Mouse (Mus musculus) liver, embryonic 14.5 days (tissue): ENCODE measurements around the gene Ppm1e. TPM values are rescaled to one million over a fixed set of nuclear protein-coding genes. Genes with fewer than 3 reads are reported as not detected.

Source experiments
- ATAC-seq: fragments of 200-750 bp; cut with Nextera tagmentation; 2 replicates; pipeline ENCODE4 v1.8.0; 2017; ENCODE audit warnings: moderate number of reproducible peaks, mild to moderate bottlenecking, moderate library complexity; ENCODE audit not compliant: insufficient read depth
- DNase-seq, 3 experiments: peaks; one replicate each; pipeline ENCODE4 v3.0.0-alpha.2; 2012 to 2013; ENCODE audit warnings: low read depth in 3 of 3, low spot score in 3 of 3
- H3K27ac ChIP-seq: fragments of 300-500 bp; sonication (generic); 2 replicates; pipeline ENCODE4 v1.5.1; 2014; ENCODE audit warnings: moderate library complexity, mild to moderate bottlenecking, control low read depth, inconsistent platforms
- H3K27me3 ChIP-seq: fragments of 300-500 bp; sonication (generic); 2 replicates; pipeline ENCODE4 v1.6.1; 2014; ENCODE audit warnings: mild to moderate bottlenecking, low read length, moderate library complexity; ENCODE audit not compliant: control insufficient read depth, insufficient read depth
- H3K36me3 ChIP-seq: fragments of 300-500 bp; sonication (generic); replicated peaks from 2 replicates; pipeline ENCODE4 v1.6.1; 2014; ENCODE audit warnings: low read depth; ENCODE audit not compliant: control insufficient read depth, insufficient read depth
- H3K4me1 ChIP-seq, 2 experiments: fragments of 200-500 bp in 1 of 2; fragments of 300-500 bp in 1 of 2; sonication (generic) in 1 of 2; replicated peaks; 2 replicates each; pipeline ENCODE4 v1.6.1; 2012 to 2014; ENCODE audit warnings: antibody characterized with exemption in 1 of 2, inconsistent platforms in 1 of 2, low read length in 1 of 2; ENCODE audit not compliant: control insufficient read depth in 2 of 2, insufficient read depth in 2 of 2
- H3K4me2 ChIP-seq: fragments of 300-500 bp; sonication (generic); 2 replicates; pipeline ENCODE4 v1.6.1; 2014; ENCODE audit warnings: low read depth, mild to moderate bottlenecking, control low read depth, moderate library complexity
- H3K4me3 ChIP-seq, 2 experiments: fragments of 200-500 bp in 1 of 2; fragments of 300-500 bp in 1 of 2; sonication (generic) in 1 of 2; 2 replicates each; pipeline ENCODE4 v1.5.1; 2012 to 2014; ENCODE audit warnings: low read depth in 2 of 2, low read length in 2 of 2, mild to moderate bottlenecking in 2 of 2, control low read depth in 1 of 2, inconsistent platforms in 1 of 2, moderate library complexity in 1 of 2; ENCODE audit not compliant: insufficient read depth in 1 of 2
- H3K9ac ChIP-seq: fragments of 300-500 bp; sonication (generic); replicated peaks from 2 replicates; pipeline ENCODE4 v1.6.1; 2014; ENCODE audit warnings: mild to moderate bottlenecking, control low read depth, moderate library complexity
- H3K9me3 ChIP-seq: fragments of 300-500 bp; sonication (generic); 2 replicates; pipeline ENCODE4 v1.6.1; 2016; ENCODE audit warnings: low read length, mixed read lengths; ENCODE audit not compliant: control insufficient read depth
- CTCF ChIP-seq: IDR thresholded peaks from 2 replicates; pipeline ENCODE4 v1.5.1; 2016; ENCODE audit warnings: antibody characterized with exemption, low read depth, control low read depth
- EP300 ChIP-seq: IDR thresholded peaks from 2 replicates; pipeline ENCODE4 v1.6.1; 2016; ENCODE audit warnings: antibody characterized with exemption, low read depth
- WGBS: fragments of 180-500 bp; shearing (Covaris S2); extraction: QIAGEN DNeasy Blood & Tissue Kit; methylation state at CpG from one replicate; pipeline ENCODE4 v1.1.7; 2014; ENCODE audit not compliant: insufficient replicate concordance; 5-methylcytosine and 5-hydroxymethylcytosine counted together
- polyA plus RNA-seq, 2 experiments: library from polyadenylated mRNA; depleted of rRNA in 1 of 2; stranded (reverse) in 1 of 2; unstranded in 1 of 2; fragments of >200 nt; fragmentation: Nextera tagmentation in 1 of 2; extraction: Ambion mirVana in 1 of 2; gene quantifications; 2 replicates each; pipeline versions ENCODE4 v1.2.1 to v1.2.3; 2012 to 2014

Ppm1e gene
- polyA plus RNA-seq, 2 experiments = 1.7 to 2.0 TPM

DNA sequence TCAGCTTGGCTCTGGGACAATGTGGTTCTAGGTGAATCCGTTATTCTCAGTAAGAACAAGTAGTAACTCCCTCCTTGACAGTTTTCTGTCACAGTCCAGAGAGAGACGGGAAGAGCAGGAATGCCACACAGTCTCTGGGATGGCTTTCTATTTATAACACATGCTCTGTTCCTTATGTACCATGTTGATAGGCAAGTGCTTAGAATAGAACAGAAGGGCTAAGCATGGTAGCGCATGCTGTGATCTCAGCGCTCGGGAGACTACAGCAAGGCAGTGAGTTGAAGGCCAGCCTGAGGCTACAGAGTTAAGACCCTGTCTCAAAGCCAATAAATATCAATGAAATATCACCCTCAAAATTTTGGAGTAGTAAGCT, 111.3 kb downstream of the Ppm1e start:
- 78% methylated on average over 5 of the region's 5 CpGs for WGBS

GRCm38 (mm10) chr11:87246724-87247493, 111.9 kb downstream of the Ppm1e start:
- no peak overlapping the region for H3K4me3 ChIP-seq
- no peaks in the 10 kb centered on the region for H3K4me1 ChIP-seq
- ATAC-seq = no peak
- H3K9me3 ChIP-seq = no peaks in the 10 kb centered on the region
- 75% methylated on average over 9 of the region's 9 CpGs for WGBS
- no peak overlapping the region for H3K4me2 ChIP-seq
- no peaks in the 10 kb centered on the region for H3K27me3 ChIP-seq
- no peak overlapping the region for H3K27ac ChIP-seq
- no peak for TF ChIP-seq CTCF
- TF ChIP-seq EP300 = no peak
- no peak overlapping the region for H3K9ac ChIP-seq
- no peak for DNase-seq
- no peaks in the 10 kb centered on the region for H3K36me3 ChIP-seq

More for the DNA sequence above, 111.3 kb downstream of the Ppm1e start:
- no peak overlapping the region for H3K4me3 ChIP-seq
- ATAC-seq (no peak), DNase-seq (no peak)
- TF ChIP-seq CTCF (no peak), EP300 (no peak)
- H3K36me3 ChIP-seq = no peaks in the 10 kb centered on the region
- H3K9me3 ChIP-seq = no peaks in the 10 kb centered on the region
- no peak overlapping the region for H3K27ac ChIP-seq
- no peak overlapping the region for H3K4me2 ChIP-seq
- no peaks in the 10 kb centered on the region for H3K27me3 ChIP-seq
- no peaks in the 10 kb centered on the region for H3K4me1 ChIP-seq
- no peak overlapping the region for H3K9ac ChIP-seq

DNA sequence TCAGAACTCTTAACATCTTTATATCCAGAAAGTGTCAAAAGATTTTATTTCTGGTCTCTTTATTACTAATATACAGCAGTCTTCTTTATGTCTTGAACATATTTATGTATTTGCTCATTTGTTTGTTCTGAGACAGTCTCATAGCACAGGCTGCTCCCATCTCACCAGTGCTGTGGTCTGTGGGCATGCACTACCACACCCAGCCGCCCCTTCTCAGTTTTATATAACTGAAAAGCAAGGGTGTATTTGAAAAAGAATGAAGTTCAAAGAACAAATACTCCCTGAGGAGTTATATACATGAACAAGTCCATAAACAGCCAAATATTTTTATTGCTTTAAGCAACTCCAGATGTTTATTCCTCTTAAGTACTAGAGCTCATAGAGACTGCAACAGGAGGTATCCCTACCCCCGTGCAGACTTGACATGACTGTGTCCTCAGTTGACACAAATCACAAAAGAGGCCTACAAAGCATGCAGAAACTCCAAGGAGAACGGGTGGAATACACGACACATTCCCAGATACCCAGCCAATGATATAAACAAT, 112.6 kb downstream of the Ppm1e start:
- no peaks in the 10 kb centered on the region for H3K27me3 ChIP-seq
- H3K4me2 ChIP-seq = no peak overlapping the region
- H3K4me3 ChIP-seq = no peak overlapping the region
- no peaks in the 10 kb centered on the region for H3K36me3 ChIP-seq
- ATAC-seq = no peak
- H3K4me1 ChIP-seq = no peaks in the 10 kb centered on the region; a peak in 1 of 4 replicates
- H3K9me3 ChIP-seq = no peaks in the 10 kb centered on the region
- H3K9ac ChIP-seq = no peak overlapping the region
- TF ChIP-seq EP300 = no peak
- TF ChIP-seq CTCF = no peak
- H3K27ac ChIP-seq = no peak overlapping the region
- WGBS = 77% methylated on average over 4 of the region's 4 CpGs
- DNase-seq = no peak

DNA sequence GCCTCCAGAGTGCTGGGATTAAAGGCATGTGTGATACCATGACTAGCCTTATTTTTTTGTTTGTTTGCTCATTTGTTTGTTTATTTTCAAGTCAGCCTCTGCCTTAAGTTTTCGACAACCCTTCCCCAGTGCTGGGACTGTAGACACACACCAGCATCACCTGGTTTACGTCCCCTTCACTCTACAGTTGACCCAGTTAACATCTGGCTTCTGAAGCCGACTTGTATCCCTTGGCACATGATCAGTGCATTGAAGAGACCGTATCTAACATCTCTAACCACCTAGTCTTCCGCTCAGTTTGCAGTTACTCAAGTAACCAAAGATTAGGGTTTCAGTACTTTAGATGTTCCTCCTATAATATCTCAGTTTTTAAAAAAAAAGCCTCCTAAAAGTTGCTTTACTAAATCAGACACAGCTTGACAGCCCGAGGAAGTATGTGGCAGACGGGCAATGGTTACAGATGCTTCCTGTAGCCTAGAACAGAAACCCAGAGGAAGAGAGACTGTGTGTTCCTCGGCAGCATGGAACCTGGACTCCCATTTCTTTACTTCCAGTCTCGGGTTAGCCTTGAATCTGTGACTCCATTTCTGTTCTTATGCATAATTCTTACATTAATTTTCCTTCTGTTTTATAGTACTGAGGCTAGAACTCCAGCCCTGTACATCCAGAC, 113.5 kb downstream of the Ppm1e start:
- TF ChIP-seq CTCF (no peak), EP300 (no peak)
- no peaks in the 10 kb centered on the region for H3K36me3 ChIP-seq
- ATAC-seq = no peak

GRCm38 (mm10) chr11:87241256-87241655, 117.6 kb downstream of the Ppm1e start:
- Histone ChIP-seq H3K4me3 (no peak overlapping the region), H3K9me3 (no peaks in the 10 kb centered on the region), H3K9ac (no peak overlapping the region), H3K36me3 (no peaks in the 10 kb centered on the region), H3K27ac (no peak overlapping the region), H3K27me3 (no peaks in the 10 kb centered on the region), H3K4me2 (no peak overlapping the region), H3K4me1 (no peaks in the 10 kb centered on the region; a peak in 1 of 4 replicates)
- DNase-seq (no peak), ATAC-seq (no peak)
- 77% methylated on average over 7 of the region's 7 CpGs for WGBS
- TF ChIP-seq EP300 (no peak), CTCF (no peak)

More for the DNA sequence above, 113.5 kb downstream of the Ppm1e start:
- H3K4me3 ChIP-seq = no peak overlapping the region
- no peak for DNase-seq
- H3K9ac ChIP-seq = no peak overlapping the region
- H3K4me1 ChIP-seq = no peaks in the 10 kb centered on the region; a peak in 1 of 4 replicates
- no peaks in the 10 kb centered on the region for H3K9me3 ChIP-seq
- H3K27me3 ChIP-seq = no peaks in the 10 kb centered on the region
- no peak overlapping the region for H3K4me2 ChIP-seq
- WGBS = 41% methylated on average over 9 of the region's 9 CpGs
- no peak overlapping the region for H3K27ac ChIP-seq
